Mouse (Mus musculus) neural tube, embryonic 11.5 days (tissue): ENCODE results near the gene Itm2c. TPM values are rescaled to one million over a fixed set of nuclear protein-coding genes. Genes with fewer than 3 reads are reported as not detected.

Source experiments
- ATAC-seq: fragments of 200-750 bp; cut with Nextera tagmentation; 2 replicates; pipeline ENCODE4 v1.8.0; 2017; ENCODE audit warnings: moderate number of reproducible peaks, mild to moderate bottlenecking, moderate TSS enrichment, moderate library complexity; ENCODE audit not compliant: insufficient read depth, low FRiP score, low TSS enrichment
- DNase-seq: peaks from one replicate; pipeline ENCODE4 v3.0.0-alpha.2; 2015; ENCODE audit warnings: low spot score
- H3K27ac ChIP-seq: fragments of 300-500 bp; sonication (generic); 2 replicates; pipeline ENCODE4 v1.5.1; 2014; ENCODE audit warnings: low read depth, mild to moderate bottlenecking, low read length
- H3K27me3 ChIP-seq: fragments of 300-500 bp; sonication (generic); 2 replicates; pipeline ENCODE4 v1.6.1; 2014; ENCODE audit warnings: mild to moderate bottlenecking, low read length, mixed read lengths; ENCODE audit not compliant: control insufficient read depth, insufficient read depth
- H3K36me3 ChIP-seq: fragments of 300-500 bp; sonication (generic); 2 replicates; pipeline ENCODE4 v1.6.1; 2014; ENCODE audit warnings: mild to moderate bottlenecking, low read length, moderate library complexity, mixed read lengths; ENCODE audit not compliant: control insufficient read depth, insufficient read depth
- H3K4me1 ChIP-seq: fragments of 300-500 bp; sonication (generic); 2 replicates; pipeline ENCODE4 v1.6.1; 2014; ENCODE audit warnings: low read length, mixed read lengths; ENCODE audit not compliant: control insufficient read depth, insufficient read depth
- H3K4me2 ChIP-seq: fragments of 300-500 bp; sonication (generic); 2 replicates; pipeline ENCODE4 v1.6.1; 2014; ENCODE audit warnings: low read depth, mild to moderate bottlenecking, moderate library complexity
- H3K4me3 ChIP-seq: fragments of 300-500 bp; sonication (generic); 2 replicates; pipeline ENCODE4 v1.5.1; 2014; ENCODE audit warnings: low read depth, low read length
- H3K9ac ChIP-seq: fragments of 300-500 bp; sonication (generic); 2 replicates; pipeline ENCODE4 v1.6.1; 2014; ENCODE audit warnings: mild to moderate bottlenecking, low read length
- H3K9me3 ChIP-seq: fragments of 300-500 bp; sonication (generic); 2 replicates; pipeline ENCODE4 v1.6.1; 2016; ENCODE audit warnings: low read length; ENCODE audit not compliant: control insufficient read depth
- WGBS: fragments of 180-500 bp; shearing (Covaris S2); extraction: QIAGEN DNeasy Blood & Tissue Kit; methylation state at CpG from one replicate; pipeline ENCODE4 v1.1.7; 2014; 5-methylcytosine and 5-hydroxymethylcytosine counted together
- polyA plus RNA-seq: library from polyadenylated mRNA; unstranded; fragments of >200 nt; fragmentation: Nextera tagmentation; extraction: Ambion mirVana; gene quantifications from 2 replicates; pipeline ENCODE4 v1.2.1, GENCODE M21; 2014

Itm2c gene
- polyA plus RNA-seq, 1 experiment from 2014 or later: 72.3 TPM

DNA sequence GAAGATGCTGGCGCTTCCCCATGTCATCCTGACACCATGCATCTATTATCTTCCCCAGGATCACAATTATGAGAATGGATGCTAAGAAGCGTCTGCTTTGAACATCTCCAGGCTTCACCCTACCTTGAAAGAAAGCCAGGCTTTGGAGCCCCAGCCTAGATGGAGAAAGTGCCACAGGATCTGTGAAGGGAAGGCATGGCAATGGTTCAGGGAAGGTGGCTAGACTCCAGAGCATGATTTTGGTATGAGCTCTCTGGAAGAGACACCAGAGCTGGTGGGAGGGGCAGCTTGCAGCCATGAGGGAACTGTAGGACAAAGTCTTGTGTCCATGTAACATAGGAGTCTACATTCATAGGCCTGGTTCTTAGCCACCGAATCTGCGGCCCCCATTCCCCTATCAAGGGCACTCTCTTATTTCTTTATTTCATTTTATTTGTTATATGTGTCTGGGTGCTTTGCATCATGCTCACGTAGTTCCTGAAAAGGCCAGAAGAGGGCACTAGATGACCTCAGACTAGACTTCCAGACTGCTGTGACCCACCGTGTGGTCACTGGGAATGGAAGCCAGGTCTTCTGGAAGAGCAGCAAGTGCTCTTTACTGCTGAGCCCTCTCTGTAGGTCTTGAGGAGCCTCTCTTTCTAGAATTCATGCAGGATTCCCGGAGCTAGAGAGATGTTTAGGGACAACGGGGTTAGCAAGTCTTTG, 41.2 kb downstream of the Itm2c start:
- no peaks in the 10 kb centered on the region for H3K9me3 ChIP-seq
- no peaks in the 10 kb centered on the region for H3K36me3 ChIP-seq
- no peak overlapping the region for H3K4me3 ChIP-seq
- WGBS: 52% methylated on average over 8 of the region's 8 CpGs
- no peaks in the 10 kb centered on the region for H3K27me3 ChIP-seq
- no peak overlapping the region for H3K9ac ChIP-seq
- no peak overlapping the region for H3K4me2 ChIP-seq
- peaks cover 18% of the 10 kb centered on the region for H3K4me1 ChIP-seq
- H3K27ac ChIP-seq: no peak overlapping the region
- no peak for ATAC-seq
- DNase-seq: peak; percentile 36

DNA sequence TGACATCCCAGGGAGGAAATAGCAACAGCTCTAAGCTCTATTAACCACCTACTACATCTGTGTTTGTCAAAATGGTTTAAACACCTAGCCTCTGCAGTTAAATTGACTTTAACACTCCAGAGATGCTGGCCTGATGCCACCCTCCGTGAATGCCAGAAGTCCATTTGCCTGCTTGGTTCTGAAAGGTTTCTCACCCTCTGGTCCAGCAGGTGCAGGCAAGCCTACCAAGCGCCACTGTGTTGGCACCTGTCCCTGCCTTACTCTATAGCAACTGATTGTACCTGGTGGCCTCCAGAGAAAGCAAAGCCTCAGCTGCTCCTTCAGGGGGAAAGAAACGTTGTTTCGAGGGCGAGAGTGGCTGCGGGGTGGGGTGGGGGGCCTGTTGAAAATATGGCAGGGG, 42.2 kb downstream of the Itm2c start:
- no peak overlapping the region for H3K9ac ChIP-seq
- ATAC-seq: no peak
- H3K27me3 ChIP-seq: no peaks in the 10 kb centered on the region
- no peak overlapping the region for H3K4me3 ChIP-seq
- H3K4me1 ChIP-seq: peaks cover 18% of the 10 kb centered on the region
- H3K9me3 ChIP-seq: no peaks in the 10 kb centered on the region
- H3K27ac ChIP-seq: no peak overlapping the region
- WGBS: 85% methylated on average over 6 of the region's 6 CpGs
- DNase-seq: no peak
- H3K36me3 ChIP-seq: no peaks in the 10 kb centered on the region
- no peak overlapping the region for H3K4me2 ChIP-seq

DNA sequence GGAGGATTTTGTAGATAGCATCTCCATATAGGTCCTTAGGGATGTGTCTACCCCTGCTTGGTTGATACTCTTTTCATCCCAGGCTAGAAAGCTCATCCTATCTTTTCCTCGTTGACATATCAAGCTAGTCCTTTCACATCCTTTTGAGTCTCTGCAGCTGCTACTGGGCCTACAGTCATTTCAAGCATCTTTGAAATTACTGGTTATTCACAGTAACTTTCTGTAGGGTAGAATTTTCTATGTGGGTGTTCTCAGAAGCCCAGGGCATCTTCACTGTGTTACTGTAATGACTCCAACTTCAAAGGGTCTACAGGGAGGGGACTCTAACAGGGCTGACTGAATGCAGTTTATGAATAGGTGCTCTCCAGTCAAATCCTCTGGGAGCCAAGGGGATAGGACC, 43.2 kb downstream of the Itm2c start:
- Histone ChIP-seq H3K27ac (no peak overlapping the region), H3K9ac (no peak overlapping the region), H3K4me2 (no peak overlapping the region), H3K36me3 (no peaks in the 10 kb centered on the region), H3K27me3 (no peaks in the 10 kb centered on the region), H3K9me3 (no peaks in the 10 kb centered on the region), H3K4me3 (no peak overlapping the region), H3K4me1 (peaks cover 18% of the 10 kb centered on the region)
- 77% methylated on average over 1 of the region's 1 CpGs for WGBS
- ATAC-seq (no peak), DNase-seq (no peak)

DNA sequence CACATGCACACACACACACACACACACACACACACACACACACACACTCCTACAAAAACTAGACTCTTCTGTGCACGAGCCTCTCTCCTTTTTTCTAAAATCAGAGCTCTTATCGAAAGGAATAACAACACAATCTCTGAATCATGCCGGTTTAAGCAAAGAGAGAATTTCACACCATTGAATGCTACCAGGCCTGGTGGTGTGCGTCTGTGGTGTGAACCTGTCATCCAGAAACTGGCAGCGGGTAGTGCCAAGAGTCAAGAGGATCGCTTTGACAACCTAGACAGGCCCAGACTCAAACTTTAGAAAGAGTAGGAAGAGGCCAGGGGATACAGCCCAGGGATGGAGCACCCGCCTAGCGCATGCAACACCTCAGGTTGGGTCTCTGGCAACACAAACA, 48.2 kb downstream of the Itm2c start:
- Histone ChIP-seq H3K4me1 (no peaks in the 10 kb centered on the region), H3K4me3 (no peak overlapping the region), H3K9ac (no peak overlapping the region), H3K4me2 (no peak overlapping the region), H3K36me3 (no peaks in the 10 kb centered on the region), H3K27me3 (no peaks in the 10 kb centered on the region), H3K9me3 (no peaks in the 10 kb centered on the region), H3K27ac (no peak overlapping the region)
- 82% methylated on average over 8 of the region's 8 CpGs for WGBS
- ATAC-seq (no peak), DNase-seq (no peak)

DNA sequence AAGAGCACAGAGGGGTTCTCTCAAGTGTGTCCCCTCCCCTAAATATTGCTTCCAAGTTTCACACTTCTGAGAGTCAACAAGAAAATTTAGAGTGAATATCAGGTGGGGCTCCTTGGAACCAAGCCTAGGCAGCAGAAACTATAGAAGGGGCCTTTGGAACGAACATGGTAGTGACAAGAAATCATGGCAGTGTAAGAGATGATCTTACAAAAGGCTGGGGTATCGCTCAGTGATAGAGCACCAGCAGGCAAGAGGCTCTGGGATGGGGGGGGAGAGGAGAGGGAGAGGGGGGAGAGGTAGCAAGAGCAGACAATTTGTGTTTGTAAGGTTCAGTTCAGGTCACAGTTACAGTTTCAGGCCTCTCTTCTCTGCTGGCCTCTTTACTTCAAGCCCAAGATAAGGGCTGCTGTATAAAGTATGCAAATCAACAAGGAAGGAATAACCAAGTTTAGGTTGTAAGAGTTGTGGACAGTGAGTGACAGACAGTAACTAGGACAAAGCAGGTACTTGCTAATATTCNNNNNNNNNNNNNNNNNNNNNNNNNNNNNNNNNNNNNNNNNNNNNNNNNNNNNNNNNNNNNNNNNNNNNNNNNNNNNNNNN, 55.1 kb downstream of the Itm2c start:
- no peak overlapping the region for H3K4me3 ChIP-seq
- 89% methylated on average over 2 of the region's 2 CpGs for WGBS

DNA sequence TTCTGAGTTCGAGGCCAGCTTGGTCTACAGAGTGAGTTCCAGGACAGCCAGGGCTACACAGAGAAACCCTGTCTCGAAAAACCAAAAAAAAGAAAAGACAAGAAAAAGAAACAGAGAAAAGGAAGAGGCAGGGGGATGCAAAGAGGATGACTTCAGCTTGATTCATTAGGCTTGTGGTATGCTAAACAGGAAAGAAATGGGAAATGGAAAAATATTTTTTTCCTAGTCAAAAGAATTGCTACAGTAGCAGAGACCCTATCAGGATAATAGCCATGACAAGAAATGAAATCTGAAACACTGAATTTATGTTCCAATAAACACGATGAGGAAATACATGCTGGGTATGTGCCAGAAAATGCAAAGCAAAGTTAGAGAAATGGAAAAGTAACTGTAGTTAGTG, 61.1 kb downstream of the Itm2c start:
- Histone ChIP-seq H3K4me1 (no peaks in the 10 kb centered on the region), H3K36me3 (no peaks in the 10 kb centered on the region), H3K4me3 (no peak overlapping the region), H3K27ac (no peak overlapping the region), H3K27me3 (no peaks in the 10 kb centered on the region), H3K9me3 (no peaks in the 10 kb centered on the region), H3K9ac (no peak overlapping the region), H3K4me2 (no peak overlapping the region)
- 93% methylated on average over 3 of the region's 3 CpGs for WGBS
- DNase-seq: no peak
- ATAC-seq: no peak

More for the DNA sequence above, 55.1 kb downstream of the Itm2c start:
- H3K4me2 ChIP-seq: no peak overlapping the region
- no peaks in the 10 kb centered on the region for H3K4me1 ChIP-seq
- H3K27me3 ChIP-seq: no peaks in the 10 kb centered on the region
- DNase-seq (no peak), ATAC-seq (no peak)
- no peak overlapping the region for H3K27ac ChIP-seq
- H3K9ac ChIP-seq: no peak overlapping the region
- H3K36me3 ChIP-seq: no peaks in the 10 kb centered on the region
- no peaks in the 10 kb centered on the region for H3K9me3 ChIP-seq

DNA sequence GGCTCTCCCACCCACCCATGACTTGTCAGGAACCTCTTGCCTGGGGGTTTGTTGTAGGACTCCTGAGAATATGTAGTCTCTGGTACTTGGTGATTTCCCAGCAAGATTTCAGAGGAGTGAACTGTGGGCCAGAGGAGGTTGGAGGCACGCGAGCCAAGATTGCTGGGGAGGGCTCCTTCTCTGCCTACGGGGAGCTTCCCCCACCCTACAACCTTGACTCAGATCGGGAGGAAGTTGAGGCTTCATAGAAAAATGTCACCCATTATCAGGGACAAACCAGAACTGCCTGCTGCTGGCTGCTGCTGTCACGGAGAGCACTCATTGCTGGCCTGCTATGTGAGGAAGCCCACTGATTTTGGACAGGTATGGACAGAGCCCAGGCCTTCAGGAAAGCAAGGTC, 63.2 kb downstream of the Itm2c start:
- Histone ChIP-seq H3K27me3 (no peaks in the 10 kb centered on the region), H3K36me3 (no peaks in the 10 kb centered on the region), H3K9me3 (no peaks in the 10 kb centered on the region), H3K4me2 (no peak overlapping the region), H3K27ac (no peak overlapping the region), H3K4me3 (no peak overlapping the region), H3K9ac (no peak overlapping the region), H3K4me1 (no peaks in the 10 kb centered on the region)
- no peak for DNase-seq
- WGBS: 82% methylated on average over 5 of the region's 5 CpGs
- no peak for ATAC-seq

DNA sequence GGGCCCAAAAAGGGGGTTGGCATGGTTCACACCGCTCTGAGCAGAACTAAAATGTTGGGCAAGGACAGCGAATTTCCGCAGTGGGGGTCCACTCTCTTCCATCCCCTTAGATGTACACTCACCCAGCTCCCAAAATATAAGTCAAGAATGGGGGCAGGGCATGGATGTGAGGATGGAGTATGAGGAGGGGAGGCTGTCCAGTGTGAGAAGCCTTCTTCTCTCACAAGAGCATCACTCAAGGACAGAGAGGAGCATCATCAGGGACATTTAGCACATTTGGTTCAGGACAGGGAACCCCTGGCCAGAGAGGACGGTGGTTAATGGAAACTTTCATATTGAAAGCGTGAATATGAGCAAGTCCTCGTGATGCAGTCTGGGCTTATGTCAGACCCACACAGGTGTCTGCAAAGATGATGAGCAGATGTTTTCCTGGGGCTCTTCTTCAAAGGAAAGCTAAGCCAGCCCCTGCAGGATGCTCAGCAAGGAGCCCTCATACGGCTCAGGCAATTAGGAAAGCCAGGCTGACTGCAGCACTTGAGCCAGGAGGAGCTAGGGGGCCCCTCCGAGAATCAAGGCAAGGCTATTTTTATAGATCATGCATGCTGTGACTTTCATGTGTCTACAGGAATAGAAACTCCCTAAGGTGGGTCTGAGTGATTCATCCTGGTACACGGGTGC, 64.0 kb downstream of the Itm2c start:
- Histone ChIP-seq H3K36me3 (no peaks in the 10 kb centered on the region), H3K4me3 (no peak overlapping the region), H3K4me1 (no peaks in the 10 kb centered on the region), H3K9me3 (no peaks in the 10 kb centered on the region), H3K9ac (no peak overlapping the region), H3K4me2 (no peak overlapping the region), H3K27ac (no peak overlapping the region), H3K27me3 (no peaks in the 10 kb centered on the region)
- no peak for ATAC-seq
- WGBS: 51% methylated on average over 9 of the region's 9 CpGs
- DNase-seq: no peak
